Mouse (Mus musculus) gastrocnemius, postnatal 36 days (tissue): ENCODE results near the gene Gpr156. TPM values are rescaled to one million over a fixed set of nuclear protein-coding genes. Genes with fewer than 3 reads are reported as not detected.
"Not testable (repeated sequence)": the region's sequence is repeated elsewhere in the genome, so short reads cannot be mapped to it uniquely, and the experiment has no call there.

Experiments
- DNase-seq, 2 experiments: peaks; one replicate each; pipeline ENCODE4 v3.0.0; 2022
- intact Hi-C: fragments of 180-260 bp; cut with DNase I; formaldehyde crosslinking; loops from one replicate; pipeline ENCODE4 v1.15.1; 2025
- total RNA-seq, 2 experiments: library from RNA; stranded (reverse); gene quantifications; 2 replicates each; pipeline ENCODE4 v1.2.3; 2021

The Gpr156 gene
- total RNA-seq, 2 experiments from 2014 or later = 0.10 TPM; not detected in 1

DNA sequence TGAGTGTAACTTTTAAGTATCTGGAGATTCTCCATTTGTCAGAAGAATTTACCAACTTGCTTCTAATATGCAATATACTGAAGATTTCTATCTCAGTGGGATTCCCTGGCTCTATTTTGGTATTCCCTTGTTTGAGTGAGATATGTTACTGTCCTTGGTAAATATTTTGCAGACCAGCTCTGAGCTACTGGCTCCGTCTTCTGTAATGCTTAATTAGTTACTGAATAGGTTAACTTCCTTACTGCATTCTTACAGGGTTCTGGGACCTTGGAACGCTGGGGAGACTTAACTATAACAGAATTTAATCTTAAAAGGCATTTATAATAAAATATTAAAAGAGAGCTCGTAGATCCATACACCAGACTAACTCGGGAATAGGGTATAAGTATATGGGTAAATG is 121.8 kb downstream of the Gpr156 start:
- DNase-seq, intact Hi-C loops: not testable (repeated sequence)

DNA sequence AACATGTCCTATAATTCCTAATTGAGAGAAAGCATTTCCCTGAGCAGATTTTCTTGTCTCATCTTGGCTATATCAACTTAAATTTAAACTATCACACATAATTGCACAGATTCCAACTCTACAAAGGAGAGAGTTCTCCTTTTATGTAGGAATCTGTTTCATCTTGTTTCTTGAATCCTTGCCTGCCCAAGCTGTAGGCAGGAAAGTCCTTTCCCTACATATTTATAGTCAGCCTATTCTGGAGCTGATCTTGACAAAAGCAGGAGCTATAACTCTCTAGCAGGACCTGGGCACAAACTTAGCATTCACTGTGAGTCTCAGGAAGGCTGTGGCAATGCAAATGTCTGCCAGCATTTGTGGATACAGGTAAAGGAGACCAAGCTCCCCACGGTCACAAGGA is 125.9 kb downstream of the Gpr156 start:
- intact Hi-C loops = no loop called here
- DNase-seq = no peak

DNA sequence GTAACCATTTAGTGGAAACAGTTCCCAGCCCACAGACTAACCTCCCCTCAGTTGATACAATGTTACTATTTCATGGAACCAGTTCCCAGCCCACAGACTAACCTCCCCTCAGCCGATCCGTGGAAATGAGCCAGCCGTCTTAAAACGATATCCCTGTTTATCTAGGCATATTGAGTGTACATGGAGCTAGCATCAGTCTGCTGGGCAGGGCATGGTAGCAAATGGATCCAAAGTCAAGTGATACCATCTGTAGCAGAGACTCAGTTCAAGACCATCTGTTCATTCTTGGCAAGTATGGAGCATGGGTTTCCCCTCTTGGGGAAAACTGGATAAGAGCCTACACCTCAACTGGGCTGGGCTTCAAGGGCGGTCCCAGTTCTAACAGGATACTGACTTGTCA is 128.3 kb downstream of the Gpr156 start:
- intact Hi-C loops = no loop called here
- no peak for DNase-seq

DNA sequence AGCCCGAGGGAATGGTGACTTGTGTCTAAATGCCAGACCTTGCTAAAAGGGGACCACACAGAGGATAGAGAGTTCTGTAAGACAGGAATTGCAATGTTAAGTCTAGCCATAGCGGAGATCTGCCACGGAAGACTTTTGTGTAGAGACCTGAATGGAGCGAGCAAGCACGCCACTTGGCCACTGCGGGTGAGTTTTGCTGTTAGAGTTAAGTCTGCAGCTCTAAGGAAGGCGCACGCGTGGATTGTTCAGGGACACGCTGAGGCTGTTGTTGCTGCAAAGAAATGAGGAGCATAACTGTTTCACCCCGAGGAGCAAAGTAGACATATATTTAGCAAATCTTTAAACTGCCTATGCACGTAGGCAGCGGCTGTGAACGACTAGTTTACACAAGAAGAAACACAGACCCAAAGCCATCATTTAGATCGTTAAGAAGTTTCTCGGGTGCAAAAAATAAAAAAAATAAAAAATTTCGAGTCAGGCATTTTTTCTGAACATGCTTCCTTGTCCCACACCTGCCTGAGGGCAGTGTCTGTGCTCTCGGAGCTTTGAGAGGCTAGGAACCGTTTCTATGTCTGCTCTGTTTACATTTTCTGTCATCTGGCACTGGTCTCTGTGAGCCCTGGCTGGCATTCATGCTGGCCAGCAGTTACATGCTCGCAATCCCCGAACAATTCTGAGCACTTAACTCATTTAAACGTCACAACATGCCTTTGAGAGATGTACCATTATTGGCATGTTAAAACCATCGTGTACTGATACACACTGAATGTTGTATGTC is 131.7 kb downstream of the Gpr156 start:
- DNase-seq = no peak
- intact Hi-C loops = no loop called here

Other genes starting within 250 kb of the Gpr156 start
- 10 to 100 TPM; 60.2 to 70.4 TPM for gene Fstl1, start 139.6 kb upstream of the Gpr156 start, total RNA-seq
- gene Gm36028, start 55.4 kb upstream of the Gpr156 start, total RNA-seq = not detected
- 10 to 100 TPM; 42.5 to 46.2 TPM for gene Lrrc58, start 48.1 kb upstream of the Gpr156 start, total RNA-seq
- 10 to 100 TPM; 48.5 to 55.5 TPM for gene Gsk3b, start 172.5 kb downstream of the Gpr156 start, total RNA-seq